Mouse (Mus musculus): Measurements from ENCODE around the gene Tifa. TPM values are rescaled to one million over a fixed set of nuclear protein-coding genes. Genes with fewer than 3 reads are reported as not detected.
"Not testable (repeated sequence)": the region's sequence is repeated elsewhere in the genome, so short reads cannot be mapped to it uniquely, and the experiment has no call there.

Tifa gene
- polyA plus RNA-seq, 1 experiment from 2014 or later: 3.3 TPM

GRCm38 (mm10) chr3:127758806-127759205 is 30.8 kb upstream of the Tifa start:
- no peak overlapping the region for H3K27ac ChIP-seq
- H3K4me3 ChIP-seq: no peak overlapping the region
- H3K36me3 ChIP-seq: no peaks in the 10 kb centered on the region
- 73% methylated on average over 4 of the region's 4 CpGs for WGBS
- no peaks in the 10 kb centered on the region for H3K9me3 ChIP-seq (replicated peaks)
- no peaks in the 10 kb centered on the region for H3K4me1 ChIP-seq (replicated peaks)
- peaks cover 23% of the 10 kb centered on the region for H3K27me3 ChIP-seq
- H3K9ac ChIP-seq: no peak overlapping the region
- no peak overlapping the region for H3K4me2 ChIP-seq
- ATAC-seq (replicated peaks; ENCODE audit: insufficient number of reproducible peaks, insufficient read depth, low FRiP score, low read depth): no peak

- 18% methylated on average over 8 of the region's 8 CpGs for WGBS
- no peak overlapping the region for H3K27ac ChIP-seq
- no peaks in the 10 kb centered on the region for H3K36me3 ChIP-seq
- H3K4me1 ChIP-seq (replicated peaks): no peaks in the 10 kb centered on the region
- peaks cover 23% of the 10 kb centered on the region for H3K27me3 ChIP-seq
- no peak overlapping the region for H3K4me2 ChIP-seq
- H3K4me3 ChIP-seq: no peak overlapping the region
- ATAC-seq (replicated peaks; ENCODE audit: insufficient number of reproducible peaks, insufficient read depth, low FRiP score, low read depth): no peak
- no peak overlapping the region for H3K9ac ChIP-seq
- H3K9me3 ChIP-seq (replicated peaks): no peaks in the 10 kb centered on the region
Measured at GRCm38 (mm10) chr3:127759212-127759611, 30.4 kb upstream of the Tifa start.

GRCm38 (mm10) chr3:127762403-127762802 is 27.2 kb upstream of the Tifa start:
- Histone ChIP-seq H3K9me3 (replicated peaks) (no peaks in the 10 kb centered on the region), H3K27me3 (peaks cover 23% of the 10 kb centered on the region), H3K9ac (no peak overlapping the region), H3K4me3 (no peak overlapping the region), H3K4me2 (no peak overlapping the region), H3K36me3 (no peaks in the 10 kb centered on the region), H3K27ac (no peak overlapping the region), H3K4me1 (replicated peaks) (no peaks in the 10 kb centered on the region)
- ATAC-seq (replicated peaks; ENCODE audit: insufficient number of reproducible peaks, insufficient read depth, low FRiP score, low read depth): no peak
- WGBS: 65% methylated on average over 8 of the region's 8 CpGs

- Histone ChIP-seq H3K36me3 (no peaks in the 10 kb centered on the region), H3K4me3 (no peak overlapping the region), H3K4me1 (replicated peaks) (no peaks in the 10 kb centered on the region), H3K27me3 (peaks cover 17% of the 10 kb centered on the region), H3K9ac (no peak overlapping the region), H3K4me2 (peak overlapping the region; percentile 15; the same call in 1 of the 2 replicates), H3K9me3 (replicated peaks) (no peaks in the 10 kb centered on the region), H3K27ac (no peak overlapping the region)
- WGBS: 30% methylated on average over 7 of the region's 7 CpGs
- ATAC-seq (replicated peaks; ENCODE audit: insufficient number of reproducible peaks, insufficient read depth, low FRiP score, low read depth): no peak
Measured at GRCm38 (mm10) chr3:127763076-127763612, 26.5 kb upstream of the Tifa start.

GRCm38 (mm10) chr3:127764541-127764940 is 25.1 kb upstream of the Tifa start:
- WGBS: 59% methylated on average over 5 of the region's 5 CpGs
- Histone ChIP-seq H3K27ac (no peak overlapping the region), H3K36me3 (no peaks in the 10 kb centered on the region), H3K4me1 (replicated peaks) (no peaks in the 10 kb centered on the region), H3K4me2 (no peak overlapping the region), H3K27me3 (peaks cover 9% of the 10 kb centered on the region; the same call in 1 of the 2 replicates), H3K9me3 (replicated peaks) (no peaks in the 10 kb centered on the region), H3K4me3 (no peak overlapping the region), H3K9ac (no peak overlapping the region)
- ATAC-seq (replicated peaks; ENCODE audit: insufficient number of reproducible peaks, insufficient read depth, low FRiP score, low read depth): no peak

GRCm38 (mm10) chr3:127765971-127766370 is 23.6 kb upstream of the Tifa start:
- no peak overlapping the region for H3K4me3 ChIP-seq
- H3K27me3 ChIP-seq: peaks cover 4% of the 10 kb centered on the region; the same call in 1 of the 2 replicates
- H3K9ac ChIP-seq: no peak overlapping the region
- H3K4me2 ChIP-seq: no peak overlapping the region
- ATAC-seq (replicated peaks; ENCODE audit: insufficient number of reproducible peaks, insufficient read depth, low FRiP score, low read depth): no peak
- 63% methylated on average over 3 of the region's 3 CpGs for WGBS
- no peaks in the 10 kb centered on the region for H3K36me3 ChIP-seq
- H3K4me1 ChIP-seq (replicated peaks): no peaks in the 10 kb centered on the region
- no peaks in the 10 kb centered on the region for H3K9me3 ChIP-seq (replicated peaks)
- H3K27ac ChIP-seq: no peak overlapping the region

- Histone ChIP-seq H3K27ac (no peak overlapping the region), H3K9me3 (replicated peaks) (no peaks in the 10 kb centered on the region), H3K9ac (no peak overlapping the region), H3K4me2 (no peak overlapping the region), H3K4me3 (no peak overlapping the region), H3K36me3 (no peaks in the 10 kb centered on the region), H3K27me3 (no peaks in the 10 kb centered on the region), H3K4me1 (replicated peaks) (no peaks in the 10 kb centered on the region)
- WGBS: 79% methylated on average over 11 of the region's 11 CpGs
- ATAC-seq (replicated peaks; ENCODE audit: insufficient number of reproducible peaks, insufficient read depth, low FRiP score, low read depth): no peak
Measured at GRCm38 (mm10) chr3:127769146-127769545, 20.5 kb upstream of the Tifa start.

- peak within 1 kb of the TSS; percentile 52 for H3K9ac ChIP-seq
- H3K4me3 ChIP-seq: peak within 1 kb of the TSS; percentile 61
- H3K27ac ChIP-seq: peak within 1 kb of the TSS; percentile 74
- H3K36me3 ChIP-seq: no peaks in the 10 kb centered on the region
- ATAC-seq (replicated peaks; ENCODE audit: insufficient number of reproducible peaks, insufficient read depth, low FRiP score, low read depth): peak; percentile 76
- peaks cover 4% of the 10 kb centered on the region; the same call in 1 of the 2 replicates for H3K4me1 ChIP-seq (replicated peaks)
- 1% methylated on average over 24 of the region's 24 CpGs for WGBS
- H3K4me2 ChIP-seq: peak within 1 kb of the TSS; percentile 76
- no peaks in the 10 kb centered on the region for H3K27me3 ChIP-seq
- no peaks in the 10 kb centered on the region for H3K9me3 ChIP-seq (replicated peaks)
Measured at GRCm38 (mm10) chr3:127780021-127780644, 9.5 kb upstream of the Tifa start, which contains the start of gene Alpk1. TSS of gene Alpk1 (minus strand) at chr3:127780527.

GRCm38 (mm10) chr3:127780921-127781320 is 8.7 kb upstream of the Tifa start:
- Histone ChIP-seq H3K36me3 (no peaks in the 10 kb centered on the region), H3K4me3 (no peak overlapping the region), H3K27me3 (no peaks in the 10 kb centered on the region), H3K4me1 (replicated peaks) (peaks cover 4% of the 10 kb centered on the region; the same call in 1 of the 2 replicates), H3K9ac (no peak overlapping the region), H3K9me3 (replicated peaks) (no peaks in the 10 kb centered on the region), H3K27ac (no peak overlapping the region), H3K4me2 (no peak overlapping the region)
- WGBS: 86% methylated on average over 9 of the region's 9 CpGs
- no peak for ATAC-seq (replicated peaks; ENCODE audit: insufficient number of reproducible peaks, insufficient read depth, low FRiP score, low read depth)

- 66% methylated on average over 6 of the region's 6 CpGs for WGBS
- no peaks in the 10 kb centered on the region for H3K9me3 ChIP-seq (replicated peaks)
- H3K27ac ChIP-seq: no peak overlapping the region
- 0 out of 2 replicates have a peak, but pooled peaks cover 3% of the 10 kb centered on the region for H3K27me3 ChIP-seq
- no peak overlapping the region for H3K4me3 ChIP-seq
- no peak overlapping the region for H3K4me2 ChIP-seq
- H3K9ac ChIP-seq: no peak overlapping the region
- H3K36me3 ChIP-seq: no peaks in the 10 kb centered on the region
- ATAC-seq (replicated peaks; ENCODE audit: insufficient number of reproducible peaks, insufficient read depth, low FRiP score, low read depth): no peak
- H3K4me1 ChIP-seq (replicated peaks): peaks cover 4% of the 10 kb centered on the region; the same call in 1 of the 2 replicates
Measured at GRCm38 (mm10) chr3:127782921-127783320, 6.7 kb upstream of the Tifa start.

GRCm38 (mm10) chr3:127783680-127784079 is 5.9 kb upstream of the Tifa start:
- H3K4me3 ChIP-seq; ATAC-seq (replicated peaks; ENCODE audit: insufficient number of reproducible peaks, insufficient read depth, low FRiP score, low read depth); H3K4me1 ChIP-seq (replicated peaks); H3K27ac ChIP-seq; H3K36me3 ChIP-seq; H3K9me3 ChIP-seq (replicated peaks); H3K4me2 ChIP-seq; H3K9ac ChIP-seq: not testable (repeated sequence)
- WGBS: 89% methylated on average over 8 of the region's 8 CpGs
- 0 out of 2 replicates have a peak, but pooled peaks cover 10% of the 10 kb centered on the region for H3K27me3 ChIP-seq

- no peak overlapping the region for H3K9ac ChIP-seq
- H3K27me3 ChIP-seq: 0 out of 2 replicates have a peak, but pooled peaks cover 17% of the 10 kb centered on the region
- peaks cover 6% of the 10 kb centered on the region for H3K4me1 ChIP-seq (replicated peaks)
- H3K4me2 ChIP-seq: no peak overlapping the region
- H3K36me3 ChIP-seq: no peaks in the 10 kb centered on the region
- no peak overlapping the region for H3K4me3 ChIP-seq
- ATAC-seq (replicated peaks; ENCODE audit: insufficient number of reproducible peaks, insufficient read depth, low FRiP score, low read depth): no peak
- no peaks in the 10 kb centered on the region for H3K9me3 ChIP-seq (replicated peaks)
- H3K27ac ChIP-seq: no peak overlapping the region
Measured at GRCm38 (mm10) chr3:127787032-127787431, 2.6 kb upstream of the Tifa start.

All from heart, embryonic 15.5 days (tissue).